Mouse (Mus musculus) liver, postnatal 0 days (tissue): ENCODE results near the gene Tgfbi. TPM values are rescaled to one million over a fixed set of nuclear protein-coding genes. Genes with fewer than 3 reads are reported as not detected.

Experiments
- ATAC-seq: fragments of 200-750 bp; cut with Nextera tagmentation; 2 replicates; pipeline ENCODE4 v1.8.0; 2017; ENCODE audit warnings: mild to moderate bottlenecking, moderate library complexity
- DNase-seq: peaks from one replicate; pipeline ENCODE4 v3.0.0-alpha.2; 2016
- H3K27ac ChIP-seq: fragments of 300-500 bp; sonication (generic); 2 replicates; pipeline ENCODE4 v1.5.1; 2014; ENCODE audit warnings: antibody characterized with exemption, moderate library complexity, mild to moderate bottlenecking, low read depth
- H3K27me3 ChIP-seq: fragments of 300-500 bp; sonication (generic); 2 replicates; pipeline ENCODE4 v1.6.1; 2014; ENCODE audit warnings: low read length, control low read depth, mixed read lengths; ENCODE audit not compliant: insufficient read depth
- H3K36me3 ChIP-seq: fragments of 300-500 bp; sonication (generic); replicated peaks from 2 replicates; pipeline ENCODE4 v1.6.1; 2014; ENCODE audit warnings: mild to moderate bottlenecking, control low read depth, low read length, moderate library complexity, mixed read lengths; ENCODE audit not compliant: insufficient read depth
- H3K4me1 ChIP-seq: fragments of 300-500 bp; sonication (generic); 2 replicates; pipeline ENCODE4 v1.6.1; 2014; ENCODE audit warnings: antibody characterized with exemption, mild to moderate bottlenecking, control low read depth; ENCODE audit not compliant: insufficient read depth
- H3K4me2 ChIP-seq: fragments of 300-500 bp; sonication (generic); 2 replicates; pipeline ENCODE4 v1.6.1; 2014; ENCODE audit warnings: low read depth, mild to moderate bottlenecking, low read length, moderate library complexity, mixed read lengths
- H3K4me3 ChIP-seq: fragments of 300-500 bp; sonication (generic); 2 replicates; pipeline ENCODE4 v1.5.1; 2014; ENCODE audit warnings: low read depth, low read length
- H3K9ac ChIP-seq: fragments of 300-500 bp; sonication (generic); replicated peaks from 2 replicates; pipeline ENCODE4 v1.6.1; 2014; ENCODE audit warnings: mild to moderate bottlenecking, moderate library complexity
- H3K9me3 ChIP-seq: fragments of 300-500 bp; sonication (generic); 2 replicates; pipeline ENCODE4 v1.6.1; 2016; ENCODE audit warnings: mild to moderate bottlenecking, control low read depth, low read length, mixed read lengths
- CTCF ChIP-seq: sonication (generic); IDR thresholded peaks from 2 replicates; pipeline ENCODE4 v1.5.1; 2016; ENCODE audit warnings: antibody characterized with exemption, low read depth
- EP300 ChIP-seq: IDR thresholded peaks from 2 replicates; pipeline ENCODE4 v1.6.1; 2016; ENCODE audit warnings: antibody characterized with exemption, low read depth, mild to moderate bottlenecking
- WGBS: fragments of 180-500 bp; shearing (Covaris S2); extraction: QIAGEN DNeasy Blood & Tissue Kit; methylation state at CpG from one replicate; pipeline ENCODE4 v1.1.7; 2014; ENCODE audit not compliant: insufficient replicate concordance; 5-methylcytosine and 5-hydroxymethylcytosine counted together
- polyA plus RNA-seq: library from polyadenylated mRNA; unstranded; fragments of >200 nt; fragmentation: Nextera tagmentation; extraction: Ambion mirVana; gene quantifications from 2 replicates; pipeline ENCODE4 v1.2.1, GENCODE M21; 2015

Gene Tgfbi
- polyA plus RNA-seq, 1 experiment from 2014 or later, result 26.8 TPM

- TF ChIP-seq CTCF, result no peak
- no peak for TF ChIP-seq EP300
- WGBS, result 72% methylated on average over 7 of the region's 7 CpGs
- H3K9me3 ChIP-seq, result no peaks in the 10 kb centered on the region
Observed at GRCm38 (mm10) chr13:56593961-56594391, 15.3 kb upstream of the Tgfbi start.

DNA sequence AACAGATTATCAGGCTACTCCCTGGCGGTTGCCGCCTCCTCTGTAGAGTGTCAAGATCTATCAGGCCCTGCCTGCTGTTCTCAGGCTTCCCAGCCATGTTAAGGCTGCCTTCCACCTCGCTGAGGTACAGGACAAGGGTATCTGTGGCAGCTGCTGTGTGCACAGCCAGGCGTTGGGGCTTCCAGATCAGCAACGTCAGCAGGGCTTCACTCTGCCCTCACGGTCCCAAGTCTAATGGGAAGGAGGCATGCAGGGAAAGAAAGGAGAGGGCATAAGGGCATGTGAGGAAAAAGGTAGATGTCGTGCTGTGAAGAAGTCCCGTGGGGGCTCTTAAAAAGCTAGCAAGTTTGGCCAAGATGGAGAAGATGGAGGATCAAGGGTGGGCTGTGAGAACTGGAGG lies 14.1 kb upstream of the Tgfbi start:
- WGBS, result 73% methylated on average over 8 of the region's 8 CpGs
- no peak for ATAC-seq

More at GRCm38 (mm10) chr13:56593961-56594391, 15.3 kb upstream of the Tgfbi start:
- DNase-seq (no peak), ATAC-seq (no peak)
- no peak overlapping the region for H3K4me2 ChIP-seq
- peaks cover 7% of the 10 kb centered on the region for H3K4me1 ChIP-seq
- H3K27me3 ChIP-seq, result no peaks in the 10 kb centered on the region
- H3K36me3 ChIP-seq, result no peaks in the 10 kb centered on the region
- H3K9ac ChIP-seq, result no peak overlapping the region
- no peak overlapping the region for H3K4me3 ChIP-seq
- no peak overlapping the region for H3K27ac ChIP-seq

DNA sequence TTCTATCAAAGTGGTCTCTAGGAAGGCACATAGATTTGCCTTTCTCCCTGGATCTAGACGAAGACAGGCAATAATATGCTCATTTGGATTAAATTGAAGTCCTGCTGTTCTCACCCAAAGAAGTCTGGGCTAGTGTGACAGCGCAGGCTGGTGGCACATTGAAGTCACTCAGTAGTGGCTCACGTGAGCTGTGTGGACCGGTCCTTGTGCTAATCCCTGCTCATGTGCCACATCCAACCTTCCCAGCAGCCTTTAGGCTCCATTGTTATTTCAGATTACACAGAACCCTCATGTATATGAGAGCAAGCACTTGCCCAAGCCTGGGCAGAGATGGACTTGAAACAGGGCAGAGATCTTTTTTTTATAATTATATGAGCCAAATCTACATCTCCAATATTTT lies 12.0 kb upstream of the Tgfbi start:
- Histone ChIP-seq H3K27me3 (no peaks in the 10 kb centered on the region), H3K9me3 (no peaks in the 10 kb centered on the region), H3K4me2 (no peak overlapping the region), H3K36me3 (no peaks in the 10 kb centered on the region), H3K9ac (no peak overlapping the region), H3K4me3 (no peak overlapping the region), H3K27ac (no peak overlapping the region), H3K4me1 (peaks cover 7% of the 10 kb centered on the region; the same call in 1 of the 2 replicates)
- WGBS, result 89% methylated on average over 4 of the region's 4 CpGs
- no peak for TF ChIP-seq EP300
- no peak for TF ChIP-seq CTCF
- no peak for ATAC-seq
- no peak for DNase-seq

More for the DNA sequence above, 14.1 kb upstream of the Tgfbi start:
- peaks cover 5% of the 10 kb centered on the region; the same call in 1 of the 2 replicates for H3K4me1 ChIP-seq
- TF ChIP-seq CTCF (no peak), EP300 (no peak)
- no peak for DNase-seq
- H3K36me3 ChIP-seq, result no peaks in the 10 kb centered on the region
- H3K27ac ChIP-seq, result no peak overlapping the region
- H3K27me3 ChIP-seq, result no peaks in the 10 kb centered on the region
- H3K9me3 ChIP-seq, result no peaks in the 10 kb centered on the region
- H3K4me2 ChIP-seq, result no peak overlapping the region
- H3K9ac ChIP-seq, result no peak overlapping the region
- H3K4me3 ChIP-seq, result no peak overlapping the region

DNA sequence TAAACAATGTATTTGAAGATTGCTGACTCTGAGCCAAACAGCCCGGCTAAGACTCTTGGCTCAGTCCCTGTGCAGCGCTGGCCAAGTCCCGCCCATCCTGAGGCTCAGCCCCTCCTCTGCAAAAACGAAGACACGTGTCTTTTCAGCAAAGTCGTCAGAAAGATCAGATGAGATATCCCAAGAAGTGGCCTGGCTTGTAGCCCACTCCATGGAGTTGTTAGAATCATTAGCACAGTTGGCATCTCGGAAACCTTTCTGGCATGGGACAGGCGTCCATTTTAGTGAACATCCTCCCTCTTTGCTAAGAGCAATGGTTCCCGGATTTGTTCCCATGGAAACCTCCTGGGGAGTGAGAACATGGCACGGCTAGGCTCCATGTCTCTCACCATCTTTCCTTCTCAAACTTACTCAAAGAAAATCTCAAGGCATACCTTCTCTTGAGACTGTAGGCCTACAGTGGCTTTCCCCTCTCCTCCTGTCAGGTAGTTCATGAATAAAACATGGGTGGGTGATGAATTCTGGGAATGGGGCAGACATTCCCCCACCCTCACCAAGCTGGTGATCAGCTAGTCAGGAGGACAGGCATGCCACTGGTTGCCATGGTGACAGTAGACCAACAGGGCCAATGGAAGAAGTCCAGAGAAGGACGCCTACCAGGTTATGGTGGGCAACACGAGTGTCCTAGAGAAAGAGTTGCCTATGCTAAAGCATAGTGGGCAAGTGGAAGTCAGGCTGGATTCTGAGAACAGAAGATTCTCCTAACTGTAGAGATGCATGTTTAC lies 11.3 kb upstream of the Tgfbi start:
- Histone ChIP-seq H3K36me3 (no peaks in the 10 kb centered on the region), H3K27ac (no peak overlapping the region), H3K4me3 (no peak overlapping the region), H3K9ac (no peak overlapping the region), H3K27me3 (no peaks in the 10 kb centered on the region), H3K4me2 (no peak overlapping the region), H3K4me1 (peaks cover 7% of the 10 kb centered on the region; the same call in 1 of the 2 replicates), H3K9me3 (no peaks in the 10 kb centered on the region)
- DNase-seq (no peak), ATAC-seq (no peak)
- TF ChIP-seq CTCF, result no peak
- TF ChIP-seq EP300, result no peak
- whole genome bisulfite sequencing, result 57% methylated on average over 12 of the region's 12 CpGs

- ATAC-seq, result no peak
- H3K4me2 ChIP-seq, result no peak overlapping the region
- H3K36me3 ChIP-seq, result no peaks in the 10 kb centered on the region
- 75% methylated on average over 2 of the region's 2 CpGs for WGBS
- no peak for TF ChIP-seq CTCF
- H3K27ac ChIP-seq, result no peak overlapping the region
- no peaks in the 10 kb centered on the region for H3K9me3 ChIP-seq
- H3K4me3 ChIP-seq, result no peak overlapping the region
- no peak for DNase-seq
- no peaks in the 10 kb centered on the region for H3K27me3 ChIP-seq
- 0 out of 2 replicates have a peak, but pooled peaks cover 2% of the 10 kb centered on the region for H3K4me1 ChIP-seq
- H3K9ac ChIP-seq, result no peak overlapping the region
Observed at GRCm38 (mm10) chr13:56599511-56599910, 9.8 kb upstream of the Tgfbi start.

DNA sequence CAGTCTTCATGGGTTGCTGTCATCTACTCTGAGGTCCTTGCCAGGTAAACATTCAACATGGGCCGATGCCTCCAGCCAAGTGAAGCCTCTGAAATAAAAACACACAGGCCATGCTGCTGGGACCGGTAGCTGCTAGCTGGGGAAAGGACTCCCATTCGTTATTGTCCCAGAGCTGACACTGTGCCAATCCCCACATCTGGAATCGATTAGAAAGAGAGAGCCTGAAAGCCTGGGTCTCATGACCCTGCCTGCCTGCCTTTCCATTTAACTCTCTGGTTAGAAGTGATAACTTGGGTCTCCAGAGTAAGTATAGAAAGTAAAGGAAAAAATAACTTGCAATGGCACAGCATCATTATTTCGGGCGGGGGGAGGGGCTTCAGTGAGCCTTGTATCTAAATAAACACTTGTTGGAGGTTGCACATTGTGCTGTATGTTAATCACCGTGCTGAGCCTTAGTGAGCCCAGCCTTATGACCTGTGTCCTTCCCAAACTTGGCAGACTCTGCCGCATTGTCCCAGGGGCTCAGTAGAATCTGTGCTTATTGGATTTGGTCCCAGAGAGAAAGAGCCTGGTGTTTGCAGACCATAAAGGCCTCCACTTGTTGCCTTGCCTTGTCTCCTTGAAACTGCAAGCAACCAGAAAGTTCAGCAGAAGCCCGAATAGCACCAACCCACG lies 9.0 kb upstream of the Tgfbi start:
- Histone ChIP-seq H3K36me3 (no peaks in the 10 kb centered on the region), H3K4me3 (no peak overlapping the region), H3K27ac (no peak overlapping the region), H3K9ac (no peak overlapping the region), H3K27me3 (no peaks in the 10 kb centered on the region), H3K4me1 (0 out of 2 replicates have a peak, but pooled peaks cover 2% of the 10 kb centered on the region), H3K9me3 (no peaks in the 10 kb centered on the region), H3K4me2 (no peak overlapping the region)
- DNase-seq (no peak), ATAC-seq (no peak)
- no peak for TF ChIP-seq EP300
- WGBS, result 65% methylated on average over 10 of the region's 10 CpGs
